Mouse (Mus musculus): ENCODE results near the gene Hnrnpa3. TPM values are rescaled to one million over a fixed set of nuclear protein-coding genes. Genes with fewer than 3 reads are reported as not detected.

Gene Hnrnpa3
- total and polyA plus RNA-seq, 3 experiments = 126 to 437 (median 342) TPM

- H3K79me2 ChIP-seq (ENCODE audit: control insufficient read depth, insufficient read depth, low read length, poor library complexity) = peaks cover 2% of the 10 kb centered on the region; the same call in 1 of the 2 replicates
- H3K4me1 ChIP-seq (ENCODE audit: control insufficient read depth in 1 of 2, insufficient read depth in 2 of 2, low read length in 2 of 2) = 0 out of 4 replicates have a peak, but pooled peaks cover 0 to 2% of the 10 kb centered on the region in 2 experiments
- no peak for DNase-seq (ENCODE audit: low read depth, low spot score)
- peaks cover 7 to 11% of the 10 kb centered on the region in 2 experiments for H3K36me3 ChIP-seq (ENCODE audit: control insufficient read depth in 1 of 2, insufficient read depth in 2 of 2, low read length in 2 of 2)
- H3K9ac ChIP-seq (ENCODE audit: control insufficient read depth, low read depth, low read length, poor library complexity, severe bottlenecking) = no peak overlapping the region
- TF ChIP-seq POLR2AphosphoS5 (IDR thresholded peaks at IDR 0.05; ENCODE audit: borderline replicate concordance, low read depth, low read length) (no peak), NELFE (IDR thresholded peaks at IDR 0.05; ENCODE audit: low read depth, low read length) (no peak), CHD2 (IDR thresholded peaks at IDR 0.05; ENCODE audit: low read length) (no peak), MXI1 (IDR thresholded peaks at IDR 0.05; ENCODE audit: low read depth, low read length) (no peak), USF1 (IDR thresholded peaks at IDR 0.05; ENCODE audit: low read depth, low read length) (no peak), ETS1 (IDR thresholded peaks at IDR 0.05; ENCODE audit: low read depth, low read length) (no peak), MYB (IDR thresholded peaks at IDR 0.05; ENCODE audit: low read depth, low read length) (no peak), CTCF (IDR thresholded peaks at IDR 0.05 in 2 of 3, conservative IDR thresholded peaks at IDR 0.05 in 1 of 3; ENCODE audit: control insufficient read depth in 1 of 3, insufficient read depth in 1 of 3, low read depth in 2 of 3, low read length in 3 of 3, poor library complexity in 1 of 3, severe bottlenecking in 1 of 3) (no peak), RAD21 (IDR thresholded peaks at IDR 0.05; ENCODE audit: low read depth, low read length) (no peak), MEF2A (IDR thresholded peaks at IDR 0.05; ENCODE audit: extremely low read depth, insufficient replicate concordance, low read depth, low read length, poor library complexity, severe bottlenecking) (no peak), SIN3A (IDR thresholded peaks at IDR 0.05; ENCODE audit: low read length) (no peak), ZNF384 (IDR thresholded peaks at IDR 0.05; ENCODE audit: low read depth, low read length) (no peak), ELF1 (IDR thresholded peaks at IDR 0.05; ENCODE audit: low read depth, low read length) (no peak), BHLHE40 (IDR thresholded peaks at IDR 0.05; ENCODE audit: borderline replicate concordance, low read depth, low read length) (no peak), NRF1 (IDR thresholded peaks at IDR 0.05; ENCODE audit: insufficient read depth, low read depth, low read length, poor library complexity, severe bottlenecking) (no peak)
- no peak overlapping the region for H3K4me3 ChIP-seq (ENCODE audit: control insufficient read depth in 1 of 2, insufficient read depth in 1 of 2, low read depth in 2 of 2, low read length in 2 of 2)
- H3K27me3 ChIP-seq (ENCODE audit: control insufficient read depth in 1 of 2, insufficient read depth in 2 of 2, low read length in 2 of 2) = no peaks in the 10 kb centered on the region
- H3K27ac ChIP-seq (ENCODE audit: control insufficient read depth, low read depth, low read length) = no peak overlapping the region
- no peaks in the 10 kb centered on the region for H3K9me3 ChIP-seq (replicated peaks; ENCODE audit: insufficient read depth, low read length)
Measured at GRCm38 (mm10) chr2:75676567-75676966, 17.5 kb downstream of the Hnrnpa3 start.

DNA sequence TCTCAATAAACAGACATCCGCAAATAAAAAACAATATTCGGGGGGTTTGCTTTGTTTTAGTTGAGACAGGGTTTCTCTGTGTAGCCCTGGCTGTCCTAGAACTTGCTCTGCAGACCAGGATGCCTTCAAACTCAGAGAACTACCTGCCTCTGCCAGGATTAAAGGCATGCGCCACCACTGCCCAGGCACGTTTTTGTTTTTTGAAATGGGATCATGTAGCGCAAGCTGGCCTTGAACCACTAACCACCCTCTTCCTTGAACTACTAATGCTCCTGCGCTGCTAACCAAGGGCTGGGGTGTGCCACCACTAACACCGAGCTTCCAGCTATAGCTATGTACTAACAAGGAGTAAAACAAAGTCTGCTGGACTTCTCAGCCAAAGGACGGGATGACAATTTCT is 20.9 kb downstream of the Hnrnpa3 start:
- Histone ChIP-seq H3K36me3 (ENCODE audit: control insufficient read depth in 1 of 2, insufficient read depth in 2 of 2, low read length in 2 of 2) (peaks cover 3 to 11% of the 10 kb centered on the region in 2 experiments; a peak in 3 of 4 replicates), H3K4me1 (ENCODE audit: control insufficient read depth in 1 of 2, insufficient read depth in 2 of 2, low read length in 2 of 2) (no peaks in the 10 kb centered on the region; a peak in 1 of 4 replicates), H3K27ac (ENCODE audit: control insufficient read depth, low read depth, low read length) (no peak overlapping the region)

More for the DNA sequence above, 20.9 kb downstream of the Hnrnpa3 start:
- H3K4me3 ChIP-seq (ENCODE audit: control insufficient read depth in 1 of 2, insufficient read depth in 1 of 2, low read depth in 2 of 2, low read length in 2 of 2) = no peak overlapping the region
- TF ChIP-seq ZMIZ1 (IDR thresholded peaks at IDR 0.05; ENCODE audit: low read depth, low read length) = no peak
- TF ChIP-seq MAZ (IDR thresholded peaks at IDR 0.05; ENCODE audit: low read depth, low read length) = no peak
- TF ChIP-seq CTCF (IDR thresholded peaks at IDR 0.05 in 2 of 3, conservative IDR thresholded peaks at IDR 0.05 in 1 of 3; ENCODE audit: control insufficient read depth in 1 of 3, insufficient read depth in 1 of 3, low read depth in 2 of 3, low read length in 3 of 3, poor library complexity in 1 of 3, severe bottlenecking in 1 of 3) = no peak
- TF ChIP-seq SIN3A (IDR thresholded peaks at IDR 0.05; ENCODE audit: low read length) = no peak
- no peak for TF ChIP-seq POLR2A (IDR thresholded peaks at IDR 0.05; ENCODE audit: control insufficient read depth in 1 of 2, insufficient read depth in 1 of 2, low read depth in 1 of 2, low read length in 2 of 2, poor library complexity in 1 of 2)
- no peak for TF ChIP-seq USF2 (IDR thresholded peaks at IDR 0.05; ENCODE audit: borderline replicate concordance in 1 of 2, insufficient read depth in 1 of 2, low read depth in 1 of 2, low read length in 2 of 2)
- no peak for TF ChIP-seq CHD1 (IDR thresholded peaks at IDR 0.05; ENCODE audit: low read depth, low read length)
- no peak for TF ChIP-seq MEF2A (IDR thresholded peaks at IDR 0.05; ENCODE audit: extremely low read depth, insufficient replicate concordance, low read depth, low read length, poor library complexity, severe bottlenecking)
- TF ChIP-seq KAT2A (conservative IDR thresholded peaks at IDR 0.05; ENCODE audit: low read depth, low read length) = no peak
- no peak for TF ChIP-seq MYC (IDR thresholded peaks at IDR 0.05; ENCODE audit: low read depth, low read length)
- TF ChIP-seq TAL1 (IDR thresholded peaks at IDR 0.05; ENCODE audit: low read length) = no peak
- TF ChIP-seq NRF1 (IDR thresholded peaks at IDR 0.05; ENCODE audit: insufficient read depth, low read depth, low read length, poor library complexity, severe bottlenecking) = no peak
- TF ChIP-seq GABPA (IDR thresholded peaks at IDR 0.05; ENCODE audit: low read depth, low read length) = no peak
- no peak for TF ChIP-seq ZNF384 (IDR thresholded peaks at IDR 0.05; ENCODE audit: low read depth, low read length)
- no peak overlapping the region for H3K9ac ChIP-seq (ENCODE audit: control insufficient read depth, low read depth, low read length, poor library complexity, severe bottlenecking)
- peaks cover 20% of the 10 kb centered on the region for H3K79me2 ChIP-seq (ENCODE audit: control insufficient read depth, insufficient read depth, low read length, poor library complexity)
- DNase-seq (ENCODE audit: low read depth, low spot score) = no peak
- H3K27me3 ChIP-seq (ENCODE audit: control insufficient read depth in 1 of 2, insufficient read depth in 2 of 2, low read length in 2 of 2) = no peaks in the 10 kb centered on the region
- H3K9me3 ChIP-seq (replicated peaks; ENCODE audit: insufficient read depth, low read length) = no peaks in the 10 kb centered on the region
